Mouse (Mus musculus) megakaryocyte, embryonic 14.5 days (primary cell): ENCODE results near the gene Csnk1g2. TPM values are rescaled to one million over a fixed set of nuclear protein-coding genes. Genes with fewer than 3 reads are reported as not detected.

Experiments used
- H3K27me3 ChIP-seq: replicated peaks from 2 replicates; pipeline ENCODE3; 2012; ENCODE audit warnings: inconsistent platforms
- H3K36me3 ChIP-seq: replicated peaks from 2 replicates; pipeline ENCODE3; 2012; ENCODE audit warnings: low read length, inconsistent platforms, mixed read lengths
- H3K4me1 ChIP-seq: 2 replicates; pipeline ENCODE4 v1.6.1; 2012; ENCODE audit warnings: inconsistent platforms
- H3K4me3 ChIP-seq: replicated peaks from 2 replicates; pipeline ENCODE3; 2012; ENCODE audit warnings: moderate library complexity, mild to moderate bottlenecking, inconsistent platforms
- H3K9me3 ChIP-seq: 2 replicates; pipeline ENCODE4 v1.6.1; 2012; ENCODE audit warnings: inconsistent platforms
- FLI1 ChIP-seq: IDR thresholded peaks from 2 replicates; pipeline ENCODE4 v1.6.1; 2012; ENCODE audit warnings: low read length, inconsistent platforms, mixed read lengths
- GATA1 ChIP-seq: IDR thresholded peaks from 3 replicates; pipeline ENCODE4 v1.6.1; 2012; ENCODE audit warnings: mixed read lengths, low read length, inconsistent platforms, borderline replicate concordance
- polyA plus RNA-seq: library from polyadenylated mRNA; stranded (reverse); fragments of >175 nt; gene quantifications from 2 replicates; pipeline ENCODE4 v1.2.3, GENCODE M21; 2012; ENCODE audit warnings: low replicate concordance; ENCODE audit not compliant: insufficient read depth

Csnk1g2 gene
- polyA plus RNA-seq, 1 experiment = 476 TPM

GRCm38 (mm10) chr10:80687850-80688249 lies 65.2 kb downstream of the Csnk1g2 start:
- H3K9me3 ChIP-seq = no peaks in the 10 kb centered on the region
- peaks cover 97% of the 10 kb centered on the region for H3K36me3 ChIP-seq
- H3K27me3 ChIP-seq = no peaks in the 10 kb centered on the region
- H3K4me3 ChIP-seq = no peak overlapping the region
- no peak for TF ChIP-seq FLI1
- TF ChIP-seq GATA1 = no peak
- H3K4me1 ChIP-seq = peaks cover 83% of the 10 kb centered on the region

Other genes with a start within 250 kb of the Csnk1g2 start
- gene Mex3d, start 235.2 kb upstream of the Csnk1g2 start, polyA plus RNA-seq = 17.2 and 29.0 TPM in 2 replicates
- 199 and 247 TPM in 2 replicates for gene Mbd3, start 223.3 kb upstream of the Csnk1g2 start, polyA plus RNA-seq
- gene Uqcr11, start 216.0 kb upstream of the Csnk1g2 start, polyA plus RNA-seq = 441 and 1,591 TPM in 2 replicates
- gene Tcf3, start 189.2 kb upstream of the Csnk1g2 start, polyA plus RNA-seq = 168 and 304 TPM in 2 replicates
- not detected in 2 replicates for gene Onecut3, start 128.0 kb upstream of the Csnk1g2 start, polyA plus RNA-seq
- 0.49 TPM in 1 of 2 replicates, not detected in the other for gene Atp8b3, start 83.7 kb upstream of the Csnk1g2 start, polyA plus RNA-seq
- gene Rexo1, start 61.3 kb upstream of the Csnk1g2 start, polyA plus RNA-seq = 81.2 and 149 TPM in 2 replicates
- 35.6 and 98.1 TPM in 2 replicates for gene Klf16, start 45.5 kb upstream of the Csnk1g2 start, polyA plus RNA-seq
- 581 and 2,064 TPM in 2 replicates for gene Abhd17a, start 32.5 kb upstream of the Csnk1g2 start, polyA plus RNA-seq
- 19.2 and 31.4 TPM in 2 replicates for gene Scamp4, start 20.0 kb upstream of the Csnk1g2 start, polyA plus RNA-seq
- gene Adat3, start 20.0 kb upstream of the Csnk1g2 start, polyA plus RNA-seq = 5.7 and 13.7 TPM in 2 replicates
- gene Gm49322, start 16.8 kb upstream of the Csnk1g2 start, polyA plus RNA-seq = not detected in 2 replicates
- 91.6 and 121 TPM in 2 replicates for gene Btbd2, start 34.2 kb downstream of the Csnk1g2 start, polyA plus RNA-seq
- gene Mknk2, start 55.3 kb downstream of the Csnk1g2 start, polyA plus RNA-seq = 472 and 996 TPM in 2 replicates
- 61.8 and 135 TPM in 2 replicates for gene Mob3a, start 79.1 kb downstream of the Csnk1g2 start, polyA plus RNA-seq
- 19.4 and 27.8 TPM in 2 replicates for gene Izumo4, start 79.3 kb downstream of the Csnk1g2 start, polyA plus RNA-seq
- 10.9 and 24.8 TPM in 2 replicates for gene Ap3d1, start 119.4 kb downstream of the Csnk1g2 start, polyA plus RNA-seq
- 35.3 and 88.7 TPM in 2 replicates for gene Dot1l, start 132.4 kb downstream of the Csnk1g2 start, polyA plus RNA-seq
- 413 and 1,110 TPM in 2 replicates for gene Sf3a2, start 175.4 kb downstream of the Csnk1g2 start, polyA plus RNA-seq
- gene Plekhj1, start 175.8 kb downstream of the Csnk1g2 start, polyA plus RNA-seq = 184 and 251 TPM in 2 replicates
- gene Amh, start 182.4 kb downstream of the Csnk1g2 start, polyA plus RNA-seq = 1.1 and 5.5 TPM in 2 replicates
- not detected in 2 replicates for gene Jsrp1, start 190.7 kb downstream of the Csnk1g2 start, polyA plus RNA-seq
- 2,272 and 5,289 TPM in 2 replicates for gene Oaz1, start 203.8 kb downstream of the Csnk1g2 start, polyA plus RNA-seq
- gene Lingo3, start 221.2 kb downstream of the Csnk1g2 start, polyA plus RNA-seq = 0.04 TPM in 1 of 2 replicates, not detected in the other
- 6.8 and 219 TPM in 2 replicates for gene Lsm7, start 232.4 kb downstream of the Csnk1g2 start, polyA plus RNA-seq
- 33.4 and 118 TPM in 2 replicates for gene Sppl2b, start 232.4 kb downstream of the Csnk1g2 start, polyA plus RNA-seq
- 0.08 TPM in 1 of 2 replicates, not detected in the other for gene Tmprss9, start 249.0 kb downstream of the Csnk1g2 start, polyA plus RNA-seq